Mouse (Mus musculus) thymus, adult 2 months (tissue): ENCODE results near the gene Hist1h3c. TPM values are rescaled to one million over a fixed set of nuclear protein-coding genes. Genes with fewer than 3 reads are reported as not detected.
"Not testable (repeated sequence)": the region's sequence is repeated elsewhere in the genome, so short reads cannot be mapped to it uniquely, and the experiment has no call there.

Source experiments
- DNase-seq: peaks from one replicate; pipeline ENCODE4 v3.0.0; 2021
- H3K27ac ChIP-seq: fragments of 200-500 bp; 2 replicates; pipeline ENCODE4 v1.5.1; 2012; ENCODE audit warnings: low read length, control low read depth; ENCODE audit not compliant: control insufficient read depth, insufficient read depth
- H3K27me3 ChIP-seq: fragments of 200-500 bp; 2 replicates; pipeline ENCODE4 v1.6.1; 2012; ENCODE audit warnings: mild to moderate bottlenecking, low read length, moderate library complexity, mixed read lengths; ENCODE audit not compliant: control insufficient read depth, insufficient read depth
- H3K36me3 ChIP-seq: fragments of 200-500 bp; 2 replicates; pipeline ENCODE4 v1.6.1; 2012; ENCODE audit warnings: mild to moderate bottlenecking, low read length, moderate library complexity; ENCODE audit not compliant: control insufficient read depth, insufficient read depth
- H3K4me1 ChIP-seq: fragments of 200-500 bp; replicated peaks from 2 replicates; pipeline ENCODE4 v1.6.1; 2012; ENCODE audit warnings: low read length; ENCODE audit not compliant: control insufficient read depth, insufficient read depth
- H3K4me3 ChIP-seq: fragments of 200-500 bp; 2 replicates; pipeline ENCODE4 v1.5.1; 2012; ENCODE audit warnings: mild to moderate bottlenecking, low read length, control low read depth, moderate library complexity; ENCODE audit not compliant: control insufficient read depth, insufficient read depth
- CTCF ChIP-seq: fragments of 200-500 bp; IDR thresholded peaks from 2 replicates; pipeline ENCODE4 v1.5.1; 2012; ENCODE audit warnings: mild to moderate bottlenecking, control low read depth, low read length, moderate library complexity, borderline replicate concordance; ENCODE audit not compliant: control insufficient read depth, poor library complexity, insufficient read depth; ENCODE audit errors: extremely low read depth
- POLR2A ChIP-seq: fragments of 200-500 bp; IDR thresholded peaks from 2 replicates; pipeline ENCODE4 v1.6.1; 2012; ENCODE audit warnings: mild to moderate bottlenecking, low read length, control low read depth, moderate library complexity; ENCODE audit not compliant: control insufficient read depth, poor library complexity, insufficient read depth; ENCODE audit errors: extremely low read depth
- WGBS: fragments of 180-500 bp; shearing (Covaris S2); methylation state at CpG from one replicate; pipeline ENCODE4 v1.1.7; 2018; 5-methylcytosine and 5-hydroxymethylcytosine counted together
- polyA plus RNA-seq: library from polyadenylated mRNA; depleted of rRNA; stranded (reverse); fragments of >200 nt; gene quantifications from 2 replicates; pipeline ENCODE4 v1.2.3, GENCODE M21; 2012

Hist1h3c gene
- polyA plus RNA-seq, 1 experiment = 377 TPM

- H3K4me3 ChIP-seq = peak within 1 kb of the TSS; percentile 50
- peak within 1 kb of the TSS; percentile 94 for H3K27ac ChIP-seq
- peaks cover 12% of the 10 kb centered on the region for H3K4me1 ChIP-seq
- DNase-seq = peak; percentile 72
- WGBS = under 1% methylated on average over 33 of the region's 52 CpGs
- TF ChIP-seq POLR2A = peak; percentile 70
- H3K27me3 ChIP-seq, H3K36me3 ChIP-seq: not testable (repeated sequence)
These were observed 16.7 kb upstream of the Hist1h3c start, which contains the start of gene Hist1h3a for GRCm38 (mm10) chr13:23761871-23762821. Hist1h3a (minus strand) TSS chr13:23762386.

- TF ChIP-seq CTCF (no peak), POLR2A (peak; percentile 72)
- Histone ChIP-seq H3K27me3 (no peaks in the 10 kb centered on the region), H3K4me3 (peak within 1 kb of the TSS; percentile 50), H3K36me3 (no peaks in the 10 kb centered on the region), H3K27ac (peak within 1 kb of the TSS; percentile 94), H3K4me1 (peaks cover 12% of the 10 kb centered on the region)
- under 1% methylated on average over 69 of the region's 72 CpGs for WGBS
- DNase-seq = peak; percentile 98
These were observed 15.8 kb upstream of the Hist1h3c start, which contains the start of gene Hist1h4a for GRCm38 (mm10) chr13:23760972-23761864. Hist1h4a (minus strand) TSS chr13:23761230.

- whole genome bisulfite sequencing = 1% methylated on average over 22 of the region's 27 CpGs
- DNase-seq = no peak
- Histone ChIP-seq H3K4me1 (peaks cover 12% of the 10 kb centered on the region), H3K27me3 (no peaks in the 10 kb centered on the region), H3K27ac (peak overlapping the region; percentile 78), H3K36me3 (no peaks in the 10 kb centered on the region), H3K4me3 (peak overlapping the region; percentile 40)
- no peak for TF ChIP-seq CTCF
- TF ChIP-seq POLR2A = no peak
These were observed 15.0 kb upstream of the Hist1h3c start for GRCm38 (mm10) chr13:23760240-23760971.

- Histone ChIP-seq H3K36me3 (no peaks in the 10 kb centered on the region), H3K27ac (no peak overlapping the region; the same call in 1 of the 2 replicates), H3K27me3 (no peaks in the 10 kb centered on the region), H3K4me3 (no peak overlapping the region), H3K4me1 (peaks cover 11% of the 10 kb centered on the region)
- WGBS = 27% methylated on average over 1 of the region's 1 CpGs
- peak; percentile 39 for DNase-seq
- no peak for TF ChIP-seq CTCF
- no peak for TF ChIP-seq POLR2A
These were observed 14.5 kb upstream of the Hist1h3c start for GRCm38 (mm10) chr13:23759916-23760239.

- H3K4me3 ChIP-seq = no peak overlapping the region
- TF ChIP-seq POLR2A (no peak), CTCF (no peak)
- H3K27me3 ChIP-seq = no peaks in the 10 kb centered on the region
- DNase-seq = no peak
- no peaks in the 10 kb centered on the region for H3K36me3 ChIP-seq
- peaks cover 8% of the 10 kb centered on the region for H3K4me1 ChIP-seq
- 93% methylated on average over 3 of the region's 3 CpGs for WGBS
- H3K27ac ChIP-seq = no peak overlapping the region
These were observed 13.9 kb upstream of the Hist1h3c start for GRCm38 (mm10) chr13:23759251-23759771.

GRCm38 (mm10) chr13:23757921-23758320, 12.5 kb upstream of the Hist1h3c start:
- Histone ChIP-seq H3K4me1 (peaks cover 3% of the 10 kb centered on the region), H3K27me3 (no peaks in the 10 kb centered on the region), H3K27ac (no peak overlapping the region), H3K36me3 (no peaks in the 10 kb centered on the region), H3K4me3 (no peak overlapping the region)
- no peak for DNase-seq
- 51% methylated on average over 3 of the region's 3 CpGs for WGBS
- TF ChIP-seq CTCF (no peak), POLR2A (no peak)
